Mouse (Mus musculus): ENCODE measurements around the gene A430078G23Rik. TPM values are rescaled to one million over a fixed set of nuclear protein-coding genes. Genes with fewer than 3 reads are reported as not detected.

A430078G23Rik gene
- 6.8 and 8.0 TPM in 2 replicates for polyA plus RNA-seq (2012)

GRCm38 (mm10) chr8:3353189-3353810 lies at the start of gene A430078G23Rik:
A430078G23Rik (plus strand) TSS chr8:3353415.

GRCm38 (mm10) chr8:3392771-3393710 lies 39.8 kb downstream of the A430078G23Rik start, which contains the start of gene Arhgef18:
Arhgef18 (plus strand) TSS chr8:3393006.

Other genes with a start within 250 kb of the A430078G23Rik start
- gene Insr, start 73.8 kb upstream of the A430078G23Rik start, polyA plus RNA-seq (2012): 4.1 and 5.7 TPM in 2 replicates
- 71.7 and 87.9 TPM in 2 replicates for gene Arhgef18, start 39.6 kb downstream of the A430078G23Rik start, polyA plus RNA-seq (2012)
- gene Pex11g, start 114.3 kb downstream of the A430078G23Rik start, polyA plus RNA-seq (2012): 1.5 and 2.5 TPM in 2 replicates
- 0.84 and 2.1 TPM in 2 replicates for gene Tex45, start 117.4 kb downstream of the A430078G23Rik start, polyA plus RNA-seq (2012)
- 29.0 and 32.0 TPM in 2 replicates for gene Zfp358, start 139.7 kb downstream of the A430078G23Rik start, polyA plus RNA-seq (2012)
- gene Mcoln1, start 147.0 kb downstream of the A430078G23Rik start, polyA plus RNA-seq (2012): 235 and 263 TPM in 2 replicates
- 16.6 and 22.7 TPM in 2 replicates for gene Pnpla6, start 162.0 kb downstream of the A430078G23Rik start, polyA plus RNA-seq (2012)
- not detected in 2 replicates for gene C330021F23Rik, start 214.6 kb downstream of the A430078G23Rik start, polyA plus RNA-seq (2012)
- 2.4 and 4.9 TPM in 2 replicates for gene Camsap3, start 233.9 kb downstream of the A430078G23Rik start, polyA plus RNA-seq (2012)

Data from megakaryocyte-erythroid progenitor cell, adult 5 weeks (primary cell).